Mouse (Mus musculus) intestine, postnatal 0 days (tissue): ENCODE measurements around the gene Tmem175. TPM values are rescaled to one million over a fixed set of nuclear protein-coding genes. Genes with fewer than 3 reads are reported as not detected.

Source experiments
- ATAC-seq: fragments of 200-750 bp; cut with Nextera tagmentation; 2 replicates; pipeline ENCODE4 v1.8.0; 2017; ENCODE audit warnings: mild to moderate bottlenecking, moderate TSS enrichment, moderate library complexity
- H3K27ac ChIP-seq: fragments of 300-500 bp; sonication (generic); 2 replicates; pipeline ENCODE4 v1.5.1; 2014; ENCODE audit warnings: mild to moderate bottlenecking, low read depth, low read length, moderate library complexity
- H3K27me3 ChIP-seq: fragments of 300-500 bp; sonication (generic); replicated peaks from 2 replicates; pipeline ENCODE4 v1.6.1; 2014; ENCODE audit warnings: low read length, mixed read lengths; ENCODE audit not compliant: control insufficient read depth, insufficient read depth
- H3K36me3 ChIP-seq: fragments of 300-500 bp; sonication (generic); 2 replicates; pipeline ENCODE4 v1.6.1; 2014; ENCODE audit warnings: mild to moderate bottlenecking, moderate library complexity; ENCODE audit not compliant: control insufficient read depth, insufficient read depth
- H3K4me1 ChIP-seq: fragments of 300-500 bp; sonication (generic); replicated peaks from 2 replicates; pipeline ENCODE4 v1.6.1; 2014; ENCODE audit warnings: antibody characterized with exemption, low read length, mixed read lengths; ENCODE audit not compliant: control insufficient read depth, insufficient read depth
- H3K4me2 ChIP-seq: fragments of 300-500 bp; sonication (generic); replicated peaks from 2 replicates; pipeline ENCODE4 v1.6.1; 2014; ENCODE audit warnings: low read depth, mild to moderate bottlenecking, moderate library complexity
- H3K4me3 ChIP-seq: fragments of 300-500 bp; sonication (generic); 2 replicates; pipeline ENCODE4 v1.5.1; 2014; ENCODE audit warnings: low read depth, low read length
- H3K9ac ChIP-seq: fragments of 300-500 bp; sonication (generic); 2 replicates; pipeline ENCODE4 v1.6.1; 2014; ENCODE audit warnings: mild to moderate bottlenecking, low read depth, low read length
- H3K9me3 ChIP-seq: fragments of 300-500 bp; sonication (generic); 2 replicates; pipeline ENCODE4 v1.6.1; 2016; ENCODE audit warnings: mixed run types; ENCODE audit not compliant: control insufficient read depth
- CTCF ChIP-seq: sonication (generic); IDR thresholded peaks from 2 replicates; pipeline ENCODE4 v1.5.1; 2016; ENCODE audit warnings: low read depth, mild to moderate bottlenecking, control low read depth, antibody characterized with exemption, moderate library complexity
- WGBS: fragments of 180-500 bp; shearing (Covaris S2); extraction: QIAGEN DNeasy Blood & Tissue Kit; methylation state at CpG from one replicate; pipeline ENCODE4 v1.1.7; 2014; 5-methylcytosine and 5-hydroxymethylcytosine counted together
- polyA plus RNA-seq: library from polyadenylated mRNA; unstranded; fragments of >200 nt; fragmentation: Nextera tagmentation; extraction: Ambion mirVana; gene quantifications from 2 replicates; pipeline ENCODE4 v1.2.1, GENCODE M21; 2015

Tmem175 gene
- polyA plus RNA-seq, 1 experiment from 2014 or later, result 19.4 TPM

DNA sequence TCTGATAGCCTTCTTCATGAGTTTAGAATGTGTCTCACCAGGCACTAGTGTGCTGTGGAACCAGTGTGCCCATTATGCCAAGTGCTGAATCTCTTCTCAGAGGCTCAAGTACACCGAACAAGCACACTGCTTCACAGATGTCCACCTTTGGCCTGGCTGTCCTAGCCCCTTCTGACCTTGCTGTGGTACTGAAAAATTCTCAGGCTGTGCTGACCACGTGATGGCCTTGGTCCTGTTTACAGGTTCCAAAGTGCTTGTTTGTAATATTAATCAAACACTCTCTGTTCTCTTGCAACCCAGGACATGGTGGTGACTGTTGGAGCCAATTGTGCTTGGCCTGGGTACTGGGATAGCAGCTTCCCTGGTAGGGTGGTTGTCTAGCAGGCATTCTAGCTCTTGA is 45.1 kb downstream of the Tmem175 start:
- Histone ChIP-seq H3K27ac (0 out of 2 replicates have a peak overlapping the region, but pooled peaks have one; percentile 35), H3K4me2 (no peak overlapping the region)
- ATAC-seq, result no peak

GRCm38 (mm10) chr5:108675251-108675816 is 45.8 kb downstream of the Tmem175 start, which contains the start of gene Slc26a1:
Slc26a1 (minus strand) TSS chr5:108675569.
- Histone ChIP-seq H3K27ac (peak within 1 kb of the TSS; percentile 35; the same call in 1 of the 2 replicates), H3K4me3 (no peak within 1 kb of the TSS)
- 38% methylated on average over 9 of the region's 9 CpGs for WGBS

More for the DNA sequence above, 45.1 kb downstream of the Tmem175 start:
- Histone ChIP-seq H3K27me3 (no peaks in the 10 kb centered on the region), H3K4me1 (peaks cover 12% of the 10 kb centered on the region), H3K9ac (no peak overlapping the region), H3K9me3 (no peaks in the 10 kb centered on the region), H3K4me3 (no peak overlapping the region), H3K36me3 (peaks cover 17% of the 10 kb centered on the region; the same call in 1 of the 2 replicates)
- no peak for TF ChIP-seq CTCF
- 54% methylated on average over 2 of the region's 2 CpGs for WGBS

DNA sequence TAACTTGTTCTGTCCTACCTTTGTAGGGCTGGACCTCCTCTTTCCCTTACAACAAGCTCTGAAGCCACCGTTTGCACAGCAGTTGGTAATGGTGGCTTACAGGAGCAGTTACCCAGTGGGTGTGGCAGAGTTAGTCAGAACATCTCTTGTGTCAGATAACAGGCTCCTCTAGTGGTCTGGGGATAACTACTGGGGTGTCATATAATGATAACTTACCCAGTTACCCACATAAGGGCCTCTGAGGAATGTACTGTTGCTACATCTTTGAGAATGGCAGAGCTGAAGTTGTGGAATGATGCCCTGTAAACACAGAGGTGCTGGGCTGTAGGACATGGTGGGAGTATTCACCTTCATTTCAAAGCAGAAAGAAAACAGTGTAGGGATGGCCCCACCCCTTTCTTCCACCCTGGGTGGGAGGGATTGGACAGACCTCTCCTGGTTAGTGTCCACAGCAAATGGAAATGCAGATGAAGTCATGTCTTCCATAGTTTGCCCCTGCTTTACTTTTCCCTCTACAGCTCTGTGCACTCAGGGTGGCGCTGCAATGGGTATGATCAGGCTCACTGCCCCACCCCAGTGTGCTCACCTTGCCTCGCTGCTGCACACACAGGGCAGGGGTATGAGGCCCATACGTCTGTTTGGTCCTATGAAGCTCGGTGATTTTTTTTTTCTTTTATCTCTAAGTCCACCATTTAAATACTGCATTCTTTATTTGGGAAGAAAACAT is 47.4 kb downstream of the Tmem175 start:
- no peaks in the 10 kb centered on the region for H3K27me3 ChIP-seq
- H3K4me1 ChIP-seq, result peaks cover 11% of the 10 kb centered on the region
- H3K4me2 ChIP-seq, result peak overlapping the region; percentile 66
- H3K9me3 ChIP-seq, result no peaks in the 10 kb centered on the region
- H3K9ac ChIP-seq, result 0 out of 2 replicates have a peak overlapping the region, but pooled peaks have one; percentile 18
- WGBS, result 13% methylated on average over 5 of the region's 5 CpGs
- H3K4me3 ChIP-seq, result peak overlapping the region; percentile 22; the same call in 1 of the 2 replicates
- H3K27ac ChIP-seq, result no peak overlapping the region
- ATAC-seq, result peak; percentile 23; the same call in 1 of the 2 replicates
- H3K36me3 ChIP-seq, result peaks cover 12% of the 10 kb centered on the region; the same call in 1 of the 2 replicates
- TF ChIP-seq CTCF, result peak; percentile 52

More at GRCm38 (mm10) chr5:108675251-108675816, 45.8 kb downstream of the Tmem175 start, which contains the start of gene Slc26a1:
- no peak within 1 kb of the TSS for H3K9ac ChIP-seq
- H3K36me3 ChIP-seq, result peaks cover 17% of the 10 kb centered on the region; the same call in 1 of the 2 replicates
- H3K4me1 ChIP-seq, result peaks cover 11% of the 10 kb centered on the region
- ATAC-seq, result peak; percentile 15; the same call in 1 of the 2 replicates
- H3K27me3 ChIP-seq, result no peaks in the 10 kb centered on the region
- H3K9me3 ChIP-seq, result no peaks in the 10 kb centered on the region
- TF ChIP-seq CTCF, result no peak
- 0 out of 2 replicates have a peak within 1 kb of the TSS, but pooled peaks have one; percentile 6 for H3K4me2 ChIP-seq

DNA sequence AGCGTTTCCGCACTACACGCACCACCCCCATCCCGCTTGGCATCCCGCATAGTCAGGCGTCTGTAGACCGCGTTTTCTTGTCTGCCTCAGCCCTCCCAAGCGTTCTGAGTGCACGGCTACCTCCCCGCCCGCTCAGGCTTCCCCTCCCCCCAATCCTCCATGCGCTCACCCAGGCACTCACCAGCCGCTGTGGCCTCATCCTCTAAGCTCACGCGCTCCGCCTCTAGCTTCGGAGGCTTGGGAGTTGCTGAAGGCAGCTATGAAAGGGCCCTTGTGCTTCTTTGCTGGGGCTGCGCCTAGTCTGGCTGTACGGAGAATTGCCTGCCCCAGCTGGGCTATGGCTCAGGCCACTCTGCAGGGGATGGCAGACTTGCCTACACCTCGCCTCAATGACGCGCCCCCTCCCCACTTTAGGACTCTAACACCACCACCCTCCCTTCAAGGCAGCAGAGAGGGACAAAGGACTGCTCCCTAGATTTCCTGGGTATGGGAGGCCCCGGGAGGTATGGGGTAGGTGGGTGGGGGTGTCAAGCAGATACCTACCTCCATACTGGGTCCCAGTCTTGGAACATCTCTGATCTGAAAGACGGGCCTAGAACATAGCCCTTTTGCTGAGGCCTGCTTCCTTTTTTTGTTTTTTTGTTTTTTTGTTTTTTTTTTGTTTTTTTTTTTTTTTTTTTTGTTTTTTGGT is 48.2 kb downstream of the Tmem175 start:
- H3K27ac ChIP-seq, result no peak overlapping the region
- H3K36me3 ChIP-seq, result 0 out of 2 replicates have a peak, but pooled peaks cover 5% of the 10 kb centered on the region
- ATAC-seq, result peak; percentile 60
- peak overlapping the region; percentile 22 for H3K4me3 ChIP-seq
- no peaks in the 10 kb centered on the region for H3K27me3 ChIP-seq
- H3K9ac ChIP-seq, result peak overlapping the region; percentile 18; the same call in 1 of the 2 replicates
- peaks cover 11% of the 10 kb centered on the region for H3K4me1 ChIP-seq
- WGBS, result 11% methylated on average over 25 of the region's 25 CpGs
- peak overlapping the region; percentile 66 for H3K4me2 ChIP-seq
- TF ChIP-seq CTCF, result peak; percentile 22; the same call in 1 of the 2 replicates
- no peaks in the 10 kb centered on the region for H3K9me3 ChIP-seq

GRCm38 (mm10) chr5:108678296-108678854 is 48.8 kb downstream of the Tmem175 start:
- H3K4me1 ChIP-seq, result peaks cover 11% of the 10 kb centered on the region
- no peaks in the 10 kb centered on the region for H3K27me3 ChIP-seq
- 92% methylated on average over 6 of the region's 6 CpGs for WGBS
- TF ChIP-seq CTCF, result no peak
- H3K27ac ChIP-seq, result no peak overlapping the region
- H3K4me3 ChIP-seq, result no peak overlapping the region
- 0 out of 2 replicates have a peak, but pooled peaks cover 5% of the 10 kb centered on the region for H3K36me3 ChIP-seq
- no peak for ATAC-seq
- no peak overlapping the region for H3K9ac ChIP-seq
- no peaks in the 10 kb centered on the region for H3K9me3 ChIP-seq
- no peak overlapping the region for H3K4me2 ChIP-seq
